Mouse (Mus musculus) cerebellum, postnatal 36 days (tissue): ENCODE data around the gene Pdxdc1.

Experiments
- DNase-seq, 2 experiments: peaks; one replicate each; pipeline ENCODE4 v3.0.0; 2021 to 2022; ENCODE audit warnings: mixed read lengths in 2 of 2

Pdxdc1 gene

GRCm38 (mm10) chr16:13883094-13883774 lies 19.7 kb downstream of the Pdxdc1 start:
- no peak for DNase-seq

GRCm38 (mm10) chr16:13875483-13875882 lies 27.4 kb downstream of the Pdxdc1 start:
- DNase-seq, result peak in 1 of 2 experiments; percentile 17

GRCm38 (mm10) chr16:13867910-13868514 lies 34.9 kb downstream of the Pdxdc1 start:
- DNase-seq, result peak in 1 of 2 experiments; percentile 4

DNA sequence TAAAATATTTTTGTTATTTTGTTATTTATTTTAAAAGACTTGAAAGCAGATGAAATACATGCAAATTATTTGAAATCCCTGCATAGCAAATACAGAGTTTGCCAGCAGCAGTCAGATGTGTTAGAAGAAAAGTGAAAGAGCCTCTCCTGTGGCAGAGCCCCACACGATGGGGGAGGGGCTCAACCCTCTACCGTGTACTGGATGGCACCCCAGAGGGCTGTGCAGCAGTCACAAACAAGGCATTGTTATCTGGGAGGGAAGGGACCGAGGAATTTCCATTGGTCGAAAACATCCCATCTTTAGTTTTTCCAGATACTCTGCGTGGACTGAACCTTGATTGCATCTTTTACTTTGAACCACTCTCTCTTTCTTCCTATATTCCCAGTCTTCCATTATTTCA lies 35.5 kb downstream of the Pdxdc1 start:
- DNase-seq, result peak in 1 of 2 experiments; percentile 18

DNA sequence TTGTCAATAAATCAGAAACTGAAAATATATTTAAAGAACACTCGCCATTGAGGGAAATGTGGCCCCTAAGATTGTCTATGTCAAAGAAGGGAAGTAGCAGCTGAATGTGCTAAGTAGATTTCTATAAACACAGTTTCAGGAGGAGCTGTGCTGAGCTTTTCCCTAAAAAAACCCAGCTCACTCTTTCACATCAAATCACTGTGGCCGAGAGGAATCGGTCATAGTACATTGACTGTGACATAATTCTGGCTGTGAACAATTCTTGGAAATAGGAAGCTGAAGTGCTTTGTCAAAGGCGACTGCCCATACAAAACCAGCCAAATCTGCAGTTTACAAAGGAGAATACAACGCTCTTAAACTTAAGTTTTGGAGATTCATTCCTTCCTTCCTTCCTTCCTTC lies 36.3 kb downstream of the Pdxdc1 start:
- DNase-seq, result no peak

DNA sequence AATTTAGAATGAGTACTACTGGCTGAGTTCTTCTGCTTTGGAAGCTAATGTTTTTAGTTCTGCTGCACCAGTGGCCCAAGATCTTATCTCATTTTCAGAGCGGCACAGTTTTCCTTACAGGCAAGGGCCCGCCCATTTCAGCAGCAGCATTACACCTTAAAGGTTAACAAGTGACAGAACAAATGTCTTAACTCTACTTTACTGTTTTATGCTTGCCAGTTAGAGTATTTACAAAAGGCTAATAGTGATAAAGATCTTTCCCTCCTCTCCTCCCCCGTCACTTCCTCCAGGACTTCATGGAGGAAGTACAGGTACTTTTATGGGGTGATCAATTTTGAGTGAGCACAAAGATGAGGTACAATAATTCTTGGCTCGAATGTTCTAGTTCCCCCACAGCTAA lies 36.9 kb downstream of the Pdxdc1 start:
- DNase-seq, result no peak

- DNase-seq, result no peak
Measured at GRCm38 (mm10) chr16:13853886-13854285, 49.0 kb downstream of the Pdxdc1 start.

DNA sequence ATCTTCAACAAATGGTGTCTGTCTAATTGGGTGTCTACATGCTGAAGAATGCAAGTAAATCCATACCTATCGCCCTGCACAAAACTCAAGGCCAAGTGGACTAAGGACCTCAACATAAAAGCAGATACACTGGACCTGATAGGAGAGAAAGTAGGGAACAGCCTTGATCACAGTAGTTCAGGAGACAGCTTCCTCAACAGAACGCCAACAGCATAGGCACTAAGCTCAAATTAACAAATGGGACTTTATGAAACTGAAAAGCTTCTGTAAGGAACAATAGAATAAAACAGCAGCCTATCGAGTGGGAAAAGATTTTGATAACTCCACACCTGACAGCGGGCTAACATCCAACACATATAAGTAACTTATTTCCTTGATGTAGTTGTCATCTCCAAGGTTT lies 51.5 kb downstream of the Pdxdc1 start:
- no peak for DNase-seq

DNA sequence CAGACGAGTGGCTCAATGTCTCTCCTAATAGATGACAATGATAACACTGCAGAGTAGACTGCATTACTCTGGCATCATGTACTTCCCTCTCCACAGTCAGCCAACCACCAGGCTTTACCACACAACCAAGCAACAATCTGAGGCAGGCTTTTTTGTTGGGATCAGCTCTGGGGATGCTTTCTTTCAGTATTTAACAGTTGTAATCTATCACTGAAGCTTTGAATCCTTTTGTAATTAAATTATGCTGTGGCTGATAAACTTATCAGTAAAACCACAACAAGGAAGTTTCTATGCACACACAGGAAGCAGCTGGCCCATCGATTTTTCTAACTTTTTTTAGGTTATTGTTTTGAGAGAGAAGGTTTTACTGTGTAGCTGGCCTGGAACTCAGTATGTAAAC lies 54.6 kb downstream of the Pdxdc1 start:
- DNase-seq, result no peak

DNA sequence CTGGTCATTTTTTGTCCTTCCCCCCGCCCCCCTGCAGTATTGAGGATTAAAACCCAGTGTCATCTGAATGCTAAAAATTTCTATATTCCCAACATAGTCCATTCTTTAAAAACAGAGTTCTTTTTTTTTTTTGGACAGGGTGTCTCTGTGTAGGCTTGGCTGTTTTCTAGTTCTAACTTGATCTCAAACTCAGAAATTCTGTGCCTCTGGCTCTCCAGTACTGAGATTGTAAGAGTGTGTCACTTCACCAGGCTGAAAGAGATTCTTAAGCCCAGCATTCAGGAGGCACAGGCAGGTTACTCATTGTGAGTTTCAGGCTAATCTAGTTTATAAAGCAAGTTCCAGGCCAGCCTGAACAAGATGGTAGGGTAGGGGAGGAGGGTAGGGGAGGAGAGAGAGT lies 56.3 kb downstream of the Pdxdc1 start:
- DNase-seq, result no peak

GRCm38 (mm10) chr16:13845031-13845430 lies 57.9 kb downstream of the Pdxdc1 start:
- no peak for DNase-seq

DNA sequence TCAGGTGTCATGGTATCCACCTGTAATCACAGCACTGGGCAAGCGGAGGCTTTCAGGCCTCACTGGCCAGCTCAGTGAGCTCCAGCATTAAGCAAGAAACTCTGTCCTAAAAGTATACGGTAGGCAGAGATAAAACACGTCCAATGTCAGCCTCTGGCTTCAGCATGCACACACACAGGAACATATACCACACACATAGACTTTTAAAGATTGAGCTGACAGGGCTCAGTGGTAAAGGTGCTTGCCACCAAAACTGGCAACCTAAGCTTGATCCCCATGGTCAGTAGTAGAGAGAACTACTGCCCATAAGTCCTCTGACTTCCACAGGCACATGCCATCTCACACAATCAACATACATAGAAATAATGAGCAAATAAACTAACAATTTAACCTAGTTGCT lies 62.0 kb downstream of the Pdxdc1 start:
- DNase-seq, result no peak

- DNase-seq, result no peak
Measured at GRCm38 (mm10) chr16:13840056-13840455, 62.9 kb downstream of the Pdxdc1 start.

DNA sequence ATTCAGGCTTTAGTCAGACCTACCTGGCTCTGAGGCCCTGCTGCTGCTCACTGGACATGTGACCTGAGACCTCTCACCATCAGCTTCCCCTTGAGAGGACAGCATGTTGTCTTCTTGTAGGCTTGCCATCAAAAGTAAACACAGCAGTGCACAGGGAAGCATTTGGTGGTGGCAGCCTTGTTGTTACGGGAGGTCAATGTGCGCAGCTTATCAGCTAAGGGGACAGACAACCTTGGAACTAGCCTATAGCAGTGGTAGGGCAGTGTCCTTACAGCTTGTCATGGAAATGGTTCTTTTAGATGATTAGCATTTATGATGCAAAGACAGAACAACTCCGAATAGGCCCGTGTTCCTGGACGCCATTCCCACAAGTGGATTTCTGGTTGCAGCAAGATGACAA lies 68.5 kb downstream of the Pdxdc1 start:
- no peak for DNase-seq

DNA sequence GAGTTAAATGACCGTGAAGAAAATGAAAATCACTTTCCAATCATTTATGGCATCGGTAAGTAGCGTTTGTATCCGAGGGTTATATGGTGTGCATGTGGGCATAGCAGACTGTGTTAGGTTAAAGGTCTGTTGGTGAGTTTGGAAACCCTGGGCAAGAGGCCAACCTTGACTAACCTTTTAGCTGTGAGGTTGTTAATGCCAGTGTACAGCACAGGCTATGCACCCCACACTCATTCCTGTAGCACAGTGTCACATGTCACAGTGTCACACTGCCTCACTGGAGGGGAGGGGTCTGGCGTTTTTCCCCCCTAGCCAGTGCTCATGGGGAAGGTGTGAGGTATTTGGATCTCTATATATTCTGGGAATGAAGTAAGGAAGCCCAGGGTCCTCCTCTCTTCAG lies 71.3 kb downstream of the Pdxdc1 start:
- DNase-seq, result no peak

DNA sequence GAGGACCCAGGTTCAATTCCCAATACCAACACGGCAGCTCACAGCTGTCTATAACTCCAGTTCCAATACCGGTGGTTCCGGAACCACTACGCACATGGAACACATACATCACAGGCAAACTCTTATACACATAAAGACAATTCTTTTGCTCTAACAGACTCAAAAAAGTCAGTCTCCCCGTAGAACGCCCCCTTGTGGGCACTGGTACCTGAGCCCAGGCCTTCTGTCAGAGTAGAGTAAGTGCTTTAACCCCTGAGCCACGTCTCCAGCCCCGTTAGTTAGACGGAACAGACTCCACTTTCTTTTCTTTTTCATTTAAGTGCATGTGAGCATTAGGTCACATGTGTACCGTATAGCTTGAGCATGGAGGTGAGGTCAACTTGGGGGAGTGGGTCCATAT lies 72.5 kb downstream of the Pdxdc1 start:
- DNase-seq, result no peak

- no peak for DNase-seq
Measured at GRCm38 (mm10) chr16:13826511-13826910, 76.4 kb downstream of the Pdxdc1 start.

DNA sequence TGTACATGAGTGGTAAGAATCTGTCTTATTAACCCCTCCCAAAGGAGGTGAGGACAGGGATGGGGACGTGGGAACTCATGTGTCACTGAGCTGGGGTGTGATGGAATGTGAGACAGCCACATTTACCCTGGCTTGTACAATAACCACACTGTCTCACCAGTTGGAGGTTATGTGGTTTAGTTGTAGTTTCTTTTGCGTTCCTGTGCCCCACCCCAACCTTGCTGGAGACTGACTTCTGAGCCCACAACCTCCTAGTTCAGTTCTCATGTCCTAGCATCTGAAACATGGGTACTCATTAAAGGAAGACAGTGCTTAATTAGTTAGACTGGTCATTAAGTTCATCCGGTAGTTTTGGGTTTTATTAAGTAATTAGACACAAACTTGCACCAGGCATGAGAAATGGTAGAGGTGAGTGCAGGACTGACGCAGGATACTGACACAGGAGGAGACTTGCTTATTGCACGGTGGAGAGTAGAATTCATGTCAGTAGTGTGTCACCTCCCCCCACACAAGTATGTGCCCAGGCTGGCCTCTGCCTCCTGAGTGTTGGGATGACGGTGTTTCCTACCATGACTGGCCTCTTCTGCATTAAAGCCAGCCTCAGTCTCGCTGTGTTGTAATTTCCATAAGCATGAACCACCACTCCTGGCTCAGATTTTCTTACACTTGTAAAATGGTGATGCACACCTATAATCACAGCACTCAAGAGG lies 77.0 kb downstream of the Pdxdc1 start:
- no peak for DNase-seq

GRCm38 (mm10) chr16:13820771-13821170 lies 82.2 kb downstream of the Pdxdc1 start:
- no peak for DNase-seq

DNA sequence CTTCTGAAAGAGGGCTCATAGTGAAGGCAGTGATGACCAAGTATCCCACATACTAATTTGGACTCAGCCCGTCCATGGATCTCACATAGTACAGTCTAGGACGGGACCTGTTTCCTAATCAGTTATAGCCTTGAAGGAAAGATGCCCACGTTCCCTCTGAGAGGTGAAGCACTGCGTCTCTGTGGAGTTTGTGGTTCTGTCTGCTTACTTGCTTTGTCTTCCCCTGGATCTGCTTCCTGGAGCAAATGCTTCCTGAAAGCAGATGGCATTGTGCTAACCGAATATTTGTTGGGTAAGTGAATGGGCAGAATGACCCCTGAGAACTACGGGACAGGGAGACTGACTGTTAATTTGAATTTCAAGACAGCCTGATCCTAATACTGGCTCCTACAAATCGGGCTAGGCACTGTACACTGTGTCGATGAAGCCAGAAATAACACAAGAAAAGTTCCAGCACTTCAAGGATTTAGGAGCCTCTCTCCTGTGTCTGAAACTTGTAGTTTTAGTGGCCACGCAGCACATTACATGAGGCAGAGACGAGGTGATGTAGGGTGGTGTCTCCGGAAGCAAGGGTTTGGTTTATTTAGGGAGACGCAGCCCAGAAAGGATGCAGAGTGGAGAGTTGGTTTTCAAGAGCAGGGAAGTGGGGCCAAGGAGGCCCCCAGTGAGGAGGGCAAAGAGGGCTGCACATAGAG lies 83.0 kb downstream of the Pdxdc1 start:
- no peak for DNase-seq

DNA sequence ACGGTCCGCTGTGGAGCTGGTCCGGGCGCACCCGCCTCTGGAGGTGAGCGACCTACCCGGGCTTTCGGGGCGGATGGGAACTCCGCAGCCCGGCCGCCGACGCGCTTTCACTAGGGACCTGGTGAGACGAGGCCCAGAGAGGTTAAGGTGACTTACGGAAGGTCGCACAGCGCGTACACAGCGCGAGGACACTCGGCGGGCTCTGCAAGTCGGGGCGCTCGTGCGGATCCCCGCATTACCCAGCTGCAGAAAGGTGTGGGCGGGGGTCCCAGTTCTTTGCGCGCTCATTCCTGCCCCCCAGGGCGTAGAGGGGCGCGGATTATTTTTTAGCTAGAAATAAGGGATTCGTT lies 83.6 kb downstream of the Pdxdc1 start:
- no peak for DNase-seq

DNA sequence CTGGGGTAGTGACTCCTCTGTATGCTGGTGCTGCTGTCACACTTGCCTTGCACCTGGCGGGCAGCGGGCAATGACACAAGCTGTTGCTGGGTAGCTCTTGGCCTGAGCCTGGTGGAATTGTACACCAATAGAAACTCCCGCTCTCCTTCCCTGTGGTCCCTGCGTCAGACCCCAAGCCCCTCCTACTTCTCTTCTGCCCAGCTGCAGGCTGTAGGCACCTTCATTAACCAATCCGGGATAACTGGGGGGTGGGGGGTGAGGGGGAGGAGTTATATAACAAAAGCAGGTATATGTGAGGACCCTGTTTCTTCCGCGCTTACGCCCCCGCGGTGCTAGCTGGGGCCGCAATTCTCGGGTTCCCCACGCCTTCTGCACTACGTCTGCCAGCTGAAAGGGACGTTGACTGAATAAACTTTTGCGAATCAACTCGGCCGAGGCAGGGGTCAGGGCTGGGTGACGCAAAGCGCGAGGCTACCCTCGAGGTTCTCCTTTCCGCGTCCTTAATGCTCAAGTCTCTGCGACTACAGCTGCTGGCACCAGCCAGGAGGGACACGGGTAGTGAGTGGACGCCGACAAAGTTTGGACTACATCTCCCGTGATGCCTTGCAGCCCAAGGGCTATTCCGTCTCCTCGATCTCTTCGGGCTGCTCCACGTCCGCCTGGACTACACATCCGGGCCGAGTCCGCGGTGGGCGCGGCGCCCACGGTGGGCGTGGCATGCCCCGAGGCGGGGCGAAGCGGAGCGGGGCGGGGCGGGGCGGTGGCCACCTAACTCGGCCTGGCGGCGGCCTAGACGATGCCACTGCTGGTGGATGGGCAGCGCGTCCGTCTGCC lies 84.2 kb downstream of the Pdxdc1 start, which contains the start of gene Ntan1:
Gene Ntan1, plus strand, starts transcription at position 286 of the 834 bp plus-strand sequence.
- peak; percentile 95 to 98 for DNase-seq

DNA sequence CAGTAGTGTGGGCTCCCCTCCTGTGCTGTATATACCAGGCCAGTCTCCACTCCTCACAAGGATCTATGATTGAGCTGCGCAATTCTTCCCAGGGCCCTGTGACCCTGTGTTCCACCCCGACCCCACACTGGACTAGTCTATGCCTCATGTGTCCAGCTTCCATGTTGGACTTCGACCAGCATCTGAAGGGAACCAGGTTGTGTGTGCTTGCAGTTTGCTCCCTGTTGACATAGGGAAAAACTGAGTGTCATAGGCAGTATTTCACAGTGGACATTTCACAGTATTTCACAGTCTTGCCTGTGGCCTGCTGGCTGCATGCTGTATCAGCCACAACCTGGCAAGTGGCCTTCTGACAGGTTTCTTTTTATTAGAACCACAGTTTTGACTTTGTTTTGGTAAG lies 89.7 kb downstream of the Pdxdc1 start:
- DNase-seq, result no peak
